Mouse (Mus musculus) limb, embryonic 13.5 days (tissue): ENCODE data around the gene Rdh1. TPM values are rescaled to one million over a fixed set of nuclear protein-coding genes. Genes with fewer than 3 reads are reported as not detected.
"Not testable (repeated sequence)": the region's sequence is repeated elsewhere in the genome, so short reads cannot be mapped to it uniquely, and the experiment has no call there.

Experiments used
- ATAC-seq: fragments of 200-750 bp; cut with Nextera tagmentation; 2 replicates; pipeline ENCODE4 v1.8.0; 2017; ENCODE audit warnings: low read depth, moderate number of reproducible peaks, moderate TSS enrichment; ENCODE audit not compliant: low FRiP score
- H3K27ac ChIP-seq: fragments of 300-500 bp; sonication (generic); 2 replicates; pipeline ENCODE4 v1.5.1; 2015; ENCODE audit warnings: inconsistent platforms, mild to moderate bottlenecking, moderate library complexity
- H3K27me3 ChIP-seq: fragments of 300-500 bp; sonication (generic); 2 replicates; pipeline ENCODE4 v1.6.1; 2015; ENCODE audit warnings: mild to moderate bottlenecking, inconsistent platforms
- H3K36me3 ChIP-seq: fragments of 300-500 bp; sonication (generic); 2 replicates; pipeline ENCODE4 v1.6.1; 2015; ENCODE audit warnings: inconsistent platforms, mild to moderate bottlenecking, moderate library complexity
- H3K4me1 ChIP-seq: fragments of 300-500 bp; sonication (generic); 2 replicates; pipeline ENCODE4 v1.6.1; 2015; ENCODE audit warnings: inconsistent platforms
- H3K4me2 ChIP-seq: fragments of 300-500 bp; sonication (generic); replicated peaks from 2 replicates; pipeline ENCODE4 v1.6.1; 2015; ENCODE audit warnings: inconsistent platforms, mild to moderate bottlenecking, moderate library complexity
- H3K4me3 ChIP-seq: fragments of 300-500 bp; sonication (generic); 2 replicates; pipeline ENCODE4 v1.5.1; 2015; ENCODE audit warnings: moderate library complexity, mild to moderate bottlenecking, inconsistent platforms
- H3K9ac ChIP-seq: fragments of 300-500 bp; sonication (generic); 2 replicates; pipeline ENCODE4 v1.6.1; 2015; ENCODE audit warnings: mild to moderate bottlenecking, inconsistent platforms
- H3K9me3 ChIP-seq: fragments of 300-500 bp; sonication (generic); 2 replicates; pipeline ENCODE4 v1.6.1; 2016; ENCODE audit warnings: inconsistent platforms
- WGBS: fragments of 180-500 bp; shearing (Covaris S2); methylation state at CpG from one replicate; pipeline ENCODE4 v1.1.7; 2015; 5-methylcytosine and 5-hydroxymethylcytosine counted together
- polyA plus RNA-seq: library from polyadenylated mRNA; unstranded; fragments of >200 nt; fragmentation: Nextera tagmentation; extraction: Ambion mirVana; gene quantifications from 2 replicates; pipeline ENCODE4 v1.2.1, GENCODE M21; 2015

Rdh1 gene
- polyA plus RNA-seq, 1 experiment from 2014 or later: not detected

- no peak within 1 kb of the TSS for H3K27ac ChIP-seq
- H3K4me1 ChIP-seq: peaks cover 16% of the 10 kb centered on the region
- 61% methylated on average over 8 of the region's 8 CpGs for WGBS
- H3K36me3 ChIP-seq: peaks cover 23% of the 10 kb centered on the region
- no peaks in the 10 kb centered on the region for H3K9me3 ChIP-seq
- no peaks in the 10 kb centered on the region for H3K27me3 ChIP-seq
- ATAC-seq: no peak
- H3K4me2 ChIP-seq: no peak within 1 kb of the TSS
- H3K4me3 ChIP-seq: no peak within 1 kb of the TSS
- H3K9ac ChIP-seq: no peak within 1 kb of the TSS
Measured at GRCm38 (mm10) chr10:127751548-127751947, 8.0 kb upstream of the Rdh1 start, which contains the start of gene Gpr182. Gene Gpr182, minus strand, starts transcription at chr10:127751732.

DNA sequence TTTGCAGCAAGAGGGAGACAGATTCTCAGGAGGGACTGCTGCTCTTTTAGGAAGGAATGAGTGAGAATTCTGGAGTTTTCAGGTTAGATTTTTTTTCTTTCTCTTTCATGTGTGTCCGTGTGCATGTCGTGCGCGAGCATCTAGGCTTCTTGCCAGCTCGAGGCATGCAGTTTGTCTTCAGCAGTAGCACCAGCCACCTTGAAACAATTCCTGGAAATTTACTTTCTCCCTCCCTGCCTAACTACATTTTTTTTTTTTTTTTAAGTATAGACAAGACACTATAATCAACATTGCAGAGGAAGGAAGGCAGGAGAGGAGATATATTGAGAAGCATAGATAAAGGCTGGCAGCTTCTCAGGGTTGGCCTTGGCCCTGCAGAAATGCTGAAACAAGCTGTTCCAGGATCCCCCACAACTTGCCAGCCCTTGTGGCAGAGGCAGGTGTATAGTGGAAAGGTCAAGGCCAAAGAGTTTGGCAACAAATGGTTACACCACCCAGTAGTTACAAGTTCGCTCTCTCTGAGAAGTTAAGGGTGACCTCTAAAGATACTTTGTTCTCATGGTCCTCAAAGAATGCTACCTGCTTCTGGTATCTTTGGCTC lies 4.9 kb upstream of the Rdh1 start:
- Histone ChIP-seq H3K4me1 (peaks cover 3% of the 10 kb centered on the region; the same call in 1 of the 2 replicates), H3K36me3 (peaks cover 4% of the 10 kb centered on the region; the same call in 1 of the 2 replicates), H3K27ac (no peak overlapping the region), H3K4me3 (no peak overlapping the region), H3K9me3 (no peaks in the 10 kb centered on the region), H3K4me2 (no peak overlapping the region), H3K27me3 (no peaks in the 10 kb centered on the region), H3K9ac (no peak overlapping the region)
- no peak for ATAC-seq
- WGBS: 74% methylated on average over 6 of the region's 6 CpGs

GRCm38 (mm10) chr10:127755246-127755645 lies 4.3 kb upstream of the Rdh1 start:
- 70% methylated on average over 3 of the region's 3 CpGs for WGBS
- peaks cover 2% of the 10 kb centered on the region; the same call in 1 of the 2 replicates for H3K36me3 ChIP-seq
- H3K27ac ChIP-seq: no peak overlapping the region
- H3K4me2 ChIP-seq: no peak overlapping the region
- H3K9ac ChIP-seq: no peak overlapping the region
- H3K4me3 ChIP-seq: no peak overlapping the region
- peaks cover 3% of the 10 kb centered on the region; the same call in 1 of the 2 replicates for H3K4me1 ChIP-seq
- no peak for ATAC-seq
- no peaks in the 10 kb centered on the region for H3K9me3 ChIP-seq
- no peaks in the 10 kb centered on the region for H3K27me3 ChIP-seq

GRCm38 (mm10) chr10:127755770-127756468 lies 3.6 kb upstream of the Rdh1 start:
- Histone ChIP-seq H3K4me2 (peak overlapping the region; percentile 52), H3K4me3 (peak overlapping the region; percentile 10), H3K27me3 (no peaks in the 10 kb centered on the region), H3K27ac (no peak overlapping the region), H3K4me1 (peaks cover 3% of the 10 kb centered on the region; the same call in 1 of the 2 replicates), H3K9me3 (no peaks in the 10 kb centered on the region), H3K36me3 (no peaks in the 10 kb centered on the region), H3K9ac (no peak overlapping the region)
- no peak for ATAC-seq
- WGBS: 41% methylated on average over 18 of the region's 18 CpGs

GRCm38 (mm10) chr10:127762926-127763325 lies 3.4 kb downstream of the Rdh1 start:
- not testable (repeated sequence) for H3K27ac ChIP-seq, H3K4me2 ChIP-seq, H3K9ac ChIP-seq, H3K27me3 ChIP-seq, H3K4me3 ChIP-seq, H3K9me3 ChIP-seq, H3K36me3 ChIP-seq, ATAC-seq, H3K4me1 ChIP-seq
- WGBS: 88% methylated on average over 10 of the region's 10 CpGs

DNA sequence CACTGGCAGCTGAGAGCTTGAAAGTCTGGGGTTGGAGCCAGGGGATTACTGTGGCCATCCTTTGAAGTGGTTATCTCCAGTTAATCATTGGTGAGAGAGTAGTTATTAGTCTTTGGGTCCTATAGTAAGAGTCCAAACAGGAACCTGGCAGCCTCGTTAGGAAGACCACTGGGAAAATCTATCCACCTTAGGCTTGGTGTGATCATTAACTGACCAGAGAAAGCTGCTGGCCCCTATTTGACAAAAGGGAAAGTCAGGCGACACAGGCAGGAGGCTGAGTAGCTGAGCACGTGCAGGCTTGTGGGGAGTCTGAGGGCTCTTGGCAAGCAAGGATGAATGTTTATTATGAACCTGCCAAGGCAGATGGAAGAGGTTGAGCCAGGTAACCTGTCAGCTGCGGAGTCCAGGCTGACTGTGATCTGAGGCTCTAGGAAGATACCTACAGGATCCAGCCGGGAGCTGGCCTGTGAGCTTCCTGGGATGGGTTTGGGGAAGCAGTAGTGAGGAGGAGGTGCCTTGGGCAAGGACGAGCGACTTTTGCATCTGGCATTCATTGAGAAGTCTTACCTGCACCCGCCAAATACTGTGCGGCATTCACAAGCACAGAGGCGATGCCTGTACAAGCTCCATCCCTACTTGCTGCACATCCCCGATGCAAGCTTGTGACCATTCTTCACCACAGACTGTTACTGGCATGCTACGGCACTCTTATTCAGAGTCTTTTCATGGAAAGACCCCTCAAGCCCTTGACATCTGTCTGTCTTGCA lies 4.6 kb downstream of the Rdh1 start:
- no peak for ATAC-seq
- H3K27ac ChIP-seq: no peak overlapping the region
- H3K36me3 ChIP-seq: no peaks in the 10 kb centered on the region
- H3K4me3 ChIP-seq: no peak overlapping the region
- 54% methylated on average over 12 of the region's 12 CpGs for WGBS
- H3K27me3 ChIP-seq: no peaks in the 10 kb centered on the region
- no peak overlapping the region for H3K9ac ChIP-seq
- H3K9me3 ChIP-seq: no peaks in the 10 kb centered on the region
- no peak overlapping the region for H3K4me2 ChIP-seq
- no peaks in the 10 kb centered on the region for H3K4me1 ChIP-seq

GRCm38 (mm10) chr10:127766564-127766963 lies 7.0 kb downstream of the Rdh1 start:
- Histone ChIP-seq H3K4me3 (no peak overlapping the region), H3K27ac (no peak overlapping the region), H3K36me3 (no peaks in the 10 kb centered on the region), H3K9me3 (no peaks in the 10 kb centered on the region), H3K9ac (no peak overlapping the region), H3K4me2 (no peak overlapping the region), H3K4me1 (no peaks in the 10 kb centered on the region), H3K27me3 (no peaks in the 10 kb centered on the region)
- ATAC-seq: no peak
- WGBS: 87% methylated on average over 1 of the region's 1 CpGs

DNA sequence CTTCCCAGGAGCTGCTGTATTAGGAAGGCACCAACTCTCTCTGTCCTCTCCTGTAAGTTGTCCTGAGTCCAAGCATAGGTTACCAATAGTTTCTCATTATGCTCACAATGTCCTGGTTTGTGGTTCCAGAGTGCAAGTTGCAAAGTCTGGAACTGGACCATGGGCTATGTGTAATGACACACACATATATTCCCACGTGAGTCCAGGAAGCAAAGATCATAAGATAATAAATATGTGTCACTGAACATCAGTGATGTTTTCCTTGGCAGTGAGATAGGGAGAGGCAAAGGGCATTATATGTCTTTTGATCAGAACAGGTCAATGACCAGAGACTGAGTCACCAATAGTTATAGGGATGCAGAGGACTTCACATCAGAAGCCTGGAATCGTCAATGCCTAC lies 16.5 kb downstream of the Rdh1 start, which contains the start of gene Rdh9:
Rdh9 (plus strand) TSS at position 376 of the 400 bp plus-strand sequence.
- Histone ChIP-seq H3K9me3 (no peaks in the 10 kb centered on the region), H3K36me3 (no peaks in the 10 kb centered on the region), H3K4me2 (no peak within 1 kb of the TSS), H3K4me3 (no peak within 1 kb of the TSS), H3K4me1 (no peaks in the 10 kb centered on the region), H3K9ac (no peak within 1 kb of the TSS), H3K27ac (no peak within 1 kb of the TSS), H3K27me3 (no peaks in the 10 kb centered on the region)
- no peak for ATAC-seq
- 74% methylated on average over 2 of the region's 2 CpGs for WGBS

DNA sequence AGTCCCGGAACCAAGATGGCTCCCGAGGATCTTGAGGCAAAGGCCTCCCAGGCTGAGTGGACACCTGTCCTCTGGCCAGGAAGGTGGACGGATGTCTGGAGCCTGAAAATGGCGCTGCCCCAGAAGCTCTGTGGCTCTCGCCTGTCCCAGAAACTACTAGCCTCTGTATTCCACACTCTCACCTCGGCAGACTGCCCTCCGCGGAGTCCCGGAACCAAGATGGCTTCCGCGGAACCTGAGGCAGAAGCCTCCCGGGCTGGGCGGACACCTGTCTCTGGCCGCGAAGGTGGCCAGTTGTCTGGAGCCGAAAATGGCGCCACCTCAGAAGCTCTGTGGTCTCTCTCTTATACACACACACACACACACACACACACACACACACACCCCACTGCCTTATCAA lies 22.8 kb downstream of the Rdh1 start:
- H3K4me2 ChIP-seq, H3K4me3 ChIP-seq, H3K36me3 ChIP-seq, H3K4me1 ChIP-seq, H3K27me3 ChIP-seq, H3K9ac ChIP-seq, H3K9me3 ChIP-seq, ATAC-seq, H3K27ac ChIP-seq: not testable (repeated sequence)
- 96% methylated on average over 17 of the region's 17 CpGs for WGBS

- H3K27ac ChIP-seq, H3K27me3 ChIP-seq, H3K36me3 ChIP-seq, H3K4me2 ChIP-seq, H3K9ac ChIP-seq, H3K4me3 ChIP-seq, H3K4me1 ChIP-seq, ATAC-seq, H3K9me3 ChIP-seq: not testable (repeated sequence)
- 91% methylated on average over 1 of the region's 1 CpGs for WGBS
Measured at GRCm38 (mm10) chr10:127785411-127785810, 25.9 kb downstream of the Rdh1 start.

GRCm38 (mm10) chr10:127799295-127799694 lies 39.8 kb downstream of the Rdh1 start:
- Histone ChIP-seq H3K36me3 (no peaks in the 10 kb centered on the region), H3K9ac (no peak overlapping the region), H3K4me2 (no peak overlapping the region), H3K9me3 (peaks cover 5% of the 10 kb centered on the region; the same call in 1 of the 2 replicates), H3K4me3 (no peak overlapping the region), H3K27ac (no peak overlapping the region), H3K4me1 (no peaks in the 10 kb centered on the region), H3K27me3 (no peaks in the 10 kb centered on the region)
- ATAC-seq: no peak
- 74% methylated on average over 1 of the region's 1 CpGs for WGBS

- ATAC-seq: no peak
- H3K36me3 ChIP-seq: no peaks in the 10 kb centered on the region
- H3K4me3 ChIP-seq: no peak within 1 kb of the TSS
- H3K27ac ChIP-seq: no peak within 1 kb of the TSS
- H3K9me3 ChIP-seq: peaks cover 5% of the 10 kb centered on the region; the same call in 1 of the 2 replicates
- H3K9ac ChIP-seq: no peak within 1 kb of the TSS
- 88% methylated on average over 6 of the region's 6 CpGs for WGBS
- no peak within 1 kb of the TSS for H3K4me2 ChIP-seq
- H3K27me3 ChIP-seq: no peaks in the 10 kb centered on the region
- H3K4me1 ChIP-seq: no peaks in the 10 kb centered on the region
Measured at GRCm38 (mm10) chr10:127800891-127801290, 41.4 kb downstream of the Rdh1 start, which contains the start of gene Rdh16. Gene Rdh16, plus strand, starts transcription at chr10:127801152.
